Mouse (Mus musculus): ENCODE data around the gene Ankrd60. TPM values are rescaled to one million over a fixed set of nuclear protein-coding genes. Genes with fewer than 3 reads are reported as not detected.
A peak's percentile ranks its signal among the peaks of the same experiment; 100 is the strongest.

The Ankrd60 gene
- polyA plus RNA-seq (2012; fragmentation: generic; extraction: Trizol), result not detected

GRCm38 (mm10) chr2:173577669-173578557, at the start of gene Ankrd60:
Ankrd60 (minus strand) TSS chr2:173578365.
- H3K36me3 ChIP-seq (ENCODE audit: control insufficient read depth, insufficient read depth), result no peaks in the 10 kb centered on the region
- no peak within 1 kb of the TSS for H3ac ChIP-seq (ENCODE audit: control insufficient read depth, insufficient read length)
- TF ChIP-seq POLR2AphosphoS2 (IDR thresholded peaks at IDR 0.05; ENCODE audit: insufficient read length, low read depth) (peak; percentile 42), SRF (IDR thresholded peaks at IDR 0.05; ENCODE audit: control insufficient read depth, insufficient read length, low read depth) (no peak)
- no peak within 1 kb of the TSS for H3K4me3 ChIP-seq
- no peak within 1 kb of the TSS for H3K4me2 ChIP-seq (ENCODE audit: low read depth)
- no peaks in the 10 kb centered on the region for H3K79me2 ChIP-seq (ENCODE audit: control insufficient read depth, insufficient read depth)
- H3K27me3 ChIP-seq (ENCODE audit: control insufficient read depth, insufficient read depth, insufficient read length), result peaks cover 29% of the 10 kb centered on the region

GRCm38 (mm10) chr2:173625786-173626185, 47.6 kb upstream of the Ankrd60 start:
- H3K4me2 ChIP-seq (ENCODE audit: low read depth), result no peak overlapping the region
- no peak overlapping the region for H3ac ChIP-seq (ENCODE audit: control insufficient read depth, insufficient read length)
- H3K27me3 ChIP-seq (ENCODE audit: control insufficient read depth, insufficient read depth, insufficient read length), result no peaks in the 10 kb centered on the region
- no peak overlapping the region for H3K4me3 ChIP-seq
- TF ChIP-seq E2F4 (IDR thresholded peaks at IDR 0.05; ENCODE audit: insufficient read depth) (no peak), MYOD1 (IDR thresholded peaks at IDR 0.05; ENCODE audit: control insufficient read depth in 1 of 3, insufficient read length in 2 of 3, low read depth in 2 of 3) (no peak), TCF12 (IDR thresholded peaks at IDR 0.05; ENCODE audit: insufficient read depth, poor library complexity, severe bottlenecking) (no peak), SRF (IDR thresholded peaks at IDR 0.05; ENCODE audit: control insufficient read depth, insufficient read length, low read depth) (no peak), MYOG (IDR thresholded peaks at IDR 0.05; ENCODE audit: control insufficient read depth in 1 of 3, insufficient read depth in 1 of 3, insufficient read length in 2 of 3, low read depth in 2 of 3) (no peak), POLR2A (IDR thresholded peaks at IDR 0.05; ENCODE audit: insufficient read length, low read depth) (no peak), CEBPB (IDR thresholded peaks at IDR 0.05; ENCODE audit: insufficient read depth, poor library complexity, severe bottlenecking) (no peak), POLR2AphosphoS2 (IDR thresholded peaks at IDR 0.05; ENCODE audit: insufficient read length, low read depth) (no peak), REST (IDR thresholded peaks at IDR 0.05; ENCODE audit: insufficient read depth, insufficient read length) (no peak), TCF3 (IDR thresholded peaks at IDR 0.05; ENCODE audit: insufficient read length, low read depth) (no peak), MAX (IDR thresholded peaks at IDR 0.05; ENCODE audit: low read depth) (no peak), USF1 (IDR thresholded peaks at IDR 0.05; ENCODE audit: low read depth) (no peak)
- H3K36me3 ChIP-seq (ENCODE audit: control insufficient read depth, insufficient read depth), result no peaks in the 10 kb centered on the region
- H3K79me2 ChIP-seq (ENCODE audit: control insufficient read depth, insufficient read depth), result no peaks in the 10 kb centered on the region

- Histone ChIP-seq H3K4me2 (ENCODE audit: low read depth) (no peak overlapping the region), H3ac (ENCODE audit: control insufficient read depth, insufficient read length) (no peak overlapping the region), H3K4me3 (no peak overlapping the region), H3K79me2 (ENCODE audit: control insufficient read depth, insufficient read depth) (no peaks in the 10 kb centered on the region), H3K27me3 (ENCODE audit: control insufficient read depth, insufficient read depth, insufficient read length) (no peaks in the 10 kb centered on the region), H3K36me3 (ENCODE audit: control insufficient read depth, insufficient read depth) (no peaks in the 10 kb centered on the region)
- TF ChIP-seq USF1 (IDR thresholded peaks at IDR 0.05; ENCODE audit: low read depth) (no peak), E2F4 (IDR thresholded peaks at IDR 0.05; ENCODE audit: insufficient read depth) (no peak), CEBPB (IDR thresholded peaks at IDR 0.05; ENCODE audit: insufficient read depth, poor library complexity, severe bottlenecking) (no peak), TCF3 (IDR thresholded peaks at IDR 0.05; ENCODE audit: insufficient read length, low read depth) (no peak), TCF12 (IDR thresholded peaks at IDR 0.05; ENCODE audit: insufficient read depth, poor library complexity, severe bottlenecking) (no peak), REST (IDR thresholded peaks at IDR 0.05; ENCODE audit: insufficient read depth, insufficient read length) (no peak), MAX (IDR thresholded peaks at IDR 0.05; ENCODE audit: low read depth) (no peak)
Observed at GRCm38 (mm10) chr2:173624667-173625066, 46.5 kb upstream of the Ankrd60 start.

GRCm38 (mm10) chr2:173622173-173622601, 44.0 kb upstream of the Ankrd60 start:
- H3K4me3 ChIP-seq, result no peak overlapping the region
- no peaks in the 10 kb centered on the region for H3K27me3 ChIP-seq (ENCODE audit: control insufficient read depth, insufficient read depth, insufficient read length)
- H3K36me3 ChIP-seq (ENCODE audit: control insufficient read depth, insufficient read depth), result no peaks in the 10 kb centered on the region
- H3K79me2 ChIP-seq (ENCODE audit: control insufficient read depth, insufficient read depth), result no peaks in the 10 kb centered on the region
- H3ac ChIP-seq (ENCODE audit: control insufficient read depth, insufficient read length), result no peak overlapping the region
- TF ChIP-seq CEBPB (IDR thresholded peaks at IDR 0.05; ENCODE audit: insufficient read depth, poor library complexity, severe bottlenecking) (no peak), REST (IDR thresholded peaks at IDR 0.05; ENCODE audit: insufficient read depth, insufficient read length) (no peak), MYOG (IDR thresholded peaks at IDR 0.05; ENCODE audit: control insufficient read depth in 1 of 3, insufficient read depth in 1 of 3, insufficient read length in 2 of 3, low read depth in 2 of 3) (no peak)
- no peak overlapping the region for H3K4me2 ChIP-seq (ENCODE audit: low read depth)

- Histone ChIP-seq H3K36me3 (ENCODE audit: control insufficient read depth, insufficient read depth) (no peaks in the 10 kb centered on the region), H3K27me3 (ENCODE audit: control insufficient read depth, insufficient read depth, insufficient read length) (no peaks in the 10 kb centered on the region), H3ac (ENCODE audit: control insufficient read depth, insufficient read length) (no peak overlapping the region), H3K4me2 (ENCODE audit: low read depth) (no peak overlapping the region), H3K79me2 (ENCODE audit: control insufficient read depth, insufficient read depth) (no peaks in the 10 kb centered on the region), H3K4me3 (no peak overlapping the region)
- TF ChIP-seq E2F4 (IDR thresholded peaks at IDR 0.05; ENCODE audit: insufficient read depth) (no peak), MYOD1 (IDR thresholded peaks at IDR 0.05; ENCODE audit: control insufficient read depth in 1 of 3, insufficient read length in 2 of 3, low read depth in 2 of 3) (no peak), POLR2A (IDR thresholded peaks at IDR 0.05; ENCODE audit: insufficient read length, low read depth) (no peak), USF1 (IDR thresholded peaks at IDR 0.05; ENCODE audit: low read depth) (no peak), MYOG (IDR thresholded peaks at IDR 0.05; ENCODE audit: control insufficient read depth in 1 of 3, insufficient read depth in 1 of 3, insufficient read length in 2 of 3, low read depth in 2 of 3) (no peak), TCF12 (IDR thresholded peaks at IDR 0.05; ENCODE audit: insufficient read depth, poor library complexity, severe bottlenecking) (no peak)
Observed at GRCm38 (mm10) chr2:173620645-173621044, 42.5 kb upstream of the Ankrd60 start.
